Mouse (Mus musculus) testis, adult 2 months (tissue): Measurements from ENCODE around the gene Kcnk1.

Source experiments
- CTCF ChIP-seq: fragments of 200-500 bp; IDR thresholded peaks from 2 replicates; pipeline ENCODE4 v1.5.1; 2012; ENCODE audit warnings: low read depth, mild to moderate bottlenecking, inconsistent platforms, low read length, moderate library complexity; ENCODE audit not compliant: control insufficient read depth, insufficient read depth, insufficient replicate concordance
- POLR2A ChIP-seq: fragments of 200-500 bp; IDR thresholded peaks from 2 replicates; pipeline ENCODE4 v1.6.1; 2012; ENCODE audit warnings: low read depth, mild to moderate bottlenecking, inconsistent platforms, low read length, moderate library complexity; ENCODE audit not compliant: control insufficient read depth

GRCm38 (mm10) chr8:126058876-126059275 lies 63.9 kb downstream of the Kcnk1 start:
- TF ChIP-seq POLR2A: no peak
- no peak for TF ChIP-seq CTCF
